Mouse (Mus musculus): ENCODE results near the gene Gmip. TPM values are rescaled to one million over a fixed set of nuclear protein-coding genes. Genes with fewer than 3 reads are reported as not detected.

Gene Gmip
- polyA plus RNA-seq, 1 experiment from 2014 or later = 8.5 TPM

GRCm38 (mm10) chr8:69867696-69868326 lies 59.3 kb downstream of the Gmip start:
- Histone ChIP-seq H3K27me3 (no peaks in the 10 kb centered on the region), H3K36me3 (no peaks in the 10 kb centered on the region), H3K27ac (no peak overlapping the region), H3K4me1 (no peaks in the 10 kb centered on the region), H3K9ac (no peak overlapping the region), H3K9me3 (no peaks in the 10 kb centered on the region), H3K4me3 (no peak overlapping the region), H3K4me2 (no peak overlapping the region)
- WGBS = 62% methylated on average over 5 of the region's 5 CpGs
- ATAC-seq (ENCODE audit: borderline replicate concordance, extremely low read depth, low FRiP score, low TSS enrichment) = no peak

GRCm38 (mm10) chr8:69870003-69870765 lies 61.7 kb downstream of the Gmip start:
- H3K4me1 ChIP-seq = no peaks in the 10 kb centered on the region
- WGBS = 70% methylated on average over 11 of the region's 11 CpGs
- no peaks in the 10 kb centered on the region for H3K36me3 ChIP-seq
- no peak for ATAC-seq (ENCODE audit: borderline replicate concordance, extremely low read depth, low FRiP score, low TSS enrichment)
- no peak overlapping the region for H3K4me3 ChIP-seq
- no peak overlapping the region for H3K9ac ChIP-seq
- no peaks in the 10 kb centered on the region for H3K27me3 ChIP-seq
- no peaks in the 10 kb centered on the region for H3K9me3 ChIP-seq
- no peak overlapping the region for H3K4me2 ChIP-seq
- H3K27ac ChIP-seq = no peak overlapping the region

DNA sequence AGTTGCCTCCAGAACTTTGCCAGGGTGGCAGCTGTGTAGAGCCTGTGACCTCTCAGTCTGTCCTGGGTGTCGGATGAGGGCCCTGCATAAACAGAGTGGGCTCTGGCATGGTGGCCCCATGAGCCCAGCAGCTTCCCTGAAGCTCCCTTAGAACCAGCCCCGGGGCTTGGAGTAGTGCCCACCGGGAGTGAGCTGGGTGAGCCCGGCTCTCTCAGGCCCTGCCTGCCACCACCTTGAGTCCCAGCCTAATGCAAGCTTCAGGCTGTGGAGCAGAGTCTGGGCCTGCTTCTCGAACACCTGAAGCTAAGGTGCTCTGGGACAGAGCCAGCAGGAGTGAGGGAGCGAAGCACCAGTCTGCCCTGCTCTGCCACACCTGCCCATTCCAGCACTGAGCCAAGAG lies 62.4 kb downstream of the Gmip start:
- no peak overlapping the region for H3K27ac ChIP-seq
- H3K4me2 ChIP-seq = no peak overlapping the region
- 75% methylated on average over 6 of the region's 6 CpGs for WGBS
- ATAC-seq (ENCODE audit: borderline replicate concordance, extremely low read depth, low FRiP score, low TSS enrichment) = no peak
- no peak overlapping the region for H3K9ac ChIP-seq
- no peak overlapping the region for H3K4me3 ChIP-seq
- H3K4me1 ChIP-seq = no peaks in the 10 kb centered on the region
- no peaks in the 10 kb centered on the region for H3K27me3 ChIP-seq
- no peaks in the 10 kb centered on the region for H3K36me3 ChIP-seq
- H3K9me3 ChIP-seq = no peaks in the 10 kb centered on the region

Other genes with a start within 250 kb of the Gmip start
- 23.3 and 24.9 TPM in 2 replicates for gene Zfp868, start 183.1 kb upstream of the Gmip start, polyA plus RNA-seq (2015; fragmentation: Nextera tagmentation; extraction: Ambion mirVana)
- 1.5 and 1.9 TPM in 2 replicates for gene Zfp964, start 154.2 kb upstream of the Gmip start, polyA plus RNA-seq (2015; fragmentation: Nextera tagmentation; extraction: Ambion mirVana)
- gene Zfp869, start 98.0 kb upstream of the Gmip start, polyA plus RNA-seq (2015; fragmentation: Nextera tagmentation; extraction: Ambion mirVana) = 29.6 and 31.4 TPM in 2 replicates
- 6.6 and 7.0 TPM in 2 replicates for gene Zfp963, start 58.7 kb upstream of the Gmip start, polyA plus RNA-seq (2015; fragmentation: Nextera tagmentation; extraction: Ambion mirVana)
- gene Gm20422, start 33.8 kb upstream of the Gmip start, polyA plus RNA-seq (2015; fragmentation: Nextera tagmentation; extraction: Ambion mirVana) = 0.50 and 0.59 TPM in 2 replicates
- 42.9 and 46.2 TPM in 2 replicates for gene Atp13a1, start 17.5 kb upstream of the Gmip start, polyA plus RNA-seq (2015; fragmentation: Nextera tagmentation; extraction: Ambion mirVana)
- 27.4 and 29.7 TPM in 2 replicates for gene Zfp866, start 17.5 kb upstream of the Gmip start, polyA plus RNA-seq (2015; fragmentation: Nextera tagmentation; extraction: Ambion mirVana)
- 0.57 and 0.61 TPM in 2 replicates for gene Lpar2, start 13.8 kb downstream of the Gmip start, polyA plus RNA-seq (2015; fragmentation: Nextera tagmentation; extraction: Ambion mirVana)
- gene Pbx4, start 23.8 kb downstream of the Gmip start, polyA plus RNA-seq (2015; fragmentation: Nextera tagmentation; extraction: Ambion mirVana) = 10.1 and 11.4 TPM in 2 replicates
- gene Cilp2, start 79.0 kb downstream of the Gmip start, polyA plus RNA-seq (2015; fragmentation: Nextera tagmentation; extraction: Ambion mirVana) = 0.59 and 0.61 TPM in 2 replicates
- gene Tssk6, start 93.5 kb downstream of the Gmip start, polyA plus RNA-seq (2015; fragmentation: Nextera tagmentation; extraction: Ambion mirVana) = 2.9 and 3.7 TPM in 2 replicates
- 162 and 177 TPM in 2 replicates for gene Ndufa13, start 93.9 kb downstream of the Gmip start, polyA plus RNA-seq (2015; fragmentation: Nextera tagmentation; extraction: Ambion mirVana)
- gene Yjefn3, start 94.0 kb downstream of the Gmip start, polyA plus RNA-seq (2015; fragmentation: Nextera tagmentation; extraction: Ambion mirVana) = 4.0 and 5.5 TPM in 2 replicates
- gene Gatad2a, start 187.7 kb downstream of the Gmip start, polyA plus RNA-seq (2015; fragmentation: Nextera tagmentation; extraction: Ambion mirVana) = 60.3 and 64.3 TPM in 2 replicates
- gene Mau2, start 234.1 kb downstream of the Gmip start, polyA plus RNA-seq (2015; fragmentation: Nextera tagmentation; extraction: Ambion mirVana) = 46.4 and 50.5 TPM in 2 replicates
- 41.5 and 44.8 TPM in 2 replicates for gene Sugp1, start 234.1 kb downstream of the Gmip start, polyA plus RNA-seq (2015; fragmentation: Nextera tagmentation; extraction: Ambion mirVana)

Data from lung, embryonic 15.5 days (tissue).